Mouse (Mus musculus) neural tube, embryonic 12.5 days (tissue): ENCODE measurements at regions not wholly inside any gene's neighbourhood (a gene's known extent, or its start where the extent isn't known, plus 50 kb on each side); places are given as distances from the start of the nearest gene placed in this dataset.

Source experiments
- ATAC-seq: fragments of 200-750 bp; cut with Nextera tagmentation; 2 replicates; pipeline ENCODE4 v1.8.0; 2017; ENCODE audit warnings: low read depth, mild to moderate bottlenecking, moderate TSS enrichment, moderate library complexity; ENCODE audit not compliant: low FRiP score
- H3K27ac ChIP-seq: fragments of 300-500 bp; sonication (generic); 2 replicates; pipeline ENCODE4 v1.5.1; 2016
- H3K27me3 ChIP-seq: fragments of 300-500 bp; sonication (generic); replicated peaks from 2 replicates; pipeline ENCODE4 v1.6.1; 2016; ENCODE audit warnings: mild to moderate bottlenecking
- H3K36me3 ChIP-seq: fragments of 300-500 bp; sonication (generic); 2 replicates; pipeline ENCODE4 v1.6.1; 2016; ENCODE audit warnings: mild to moderate bottlenecking
- H3K4me1 ChIP-seq: fragments of 300-500 bp; sonication (generic); 2 replicates; pipeline ENCODE4 v1.6.1; 2016
- H3K4me2 ChIP-seq: fragments of 300-500 bp; sonication (generic); replicated peaks from 2 replicates; pipeline ENCODE4 v1.6.1; 2016; ENCODE audit warnings: mild to moderate bottlenecking
- H3K4me3 ChIP-seq: fragments of 300-500 bp; sonication (generic); 2 replicates; pipeline ENCODE4 v1.5.1; 2016
- H3K9ac ChIP-seq: fragments of 300-500 bp; sonication (generic); 2 replicates; pipeline ENCODE4 v1.6.1; 2016; ENCODE audit warnings: mild to moderate bottlenecking
- H3K9me3 ChIP-seq: fragments of 300-500 bp; sonication (generic); 2 replicates; pipeline ENCODE4 v1.6.1; 2016; ENCODE audit warnings: mild to moderate bottlenecking
- WGBS: fragments of 180-500 bp; shearing (Covaris S2); methylation state at CpG from one replicate; pipeline ENCODE4 v1.1.7; 2016; 5-methylcytosine and 5-hydroxymethylcytosine counted together

DNA sequence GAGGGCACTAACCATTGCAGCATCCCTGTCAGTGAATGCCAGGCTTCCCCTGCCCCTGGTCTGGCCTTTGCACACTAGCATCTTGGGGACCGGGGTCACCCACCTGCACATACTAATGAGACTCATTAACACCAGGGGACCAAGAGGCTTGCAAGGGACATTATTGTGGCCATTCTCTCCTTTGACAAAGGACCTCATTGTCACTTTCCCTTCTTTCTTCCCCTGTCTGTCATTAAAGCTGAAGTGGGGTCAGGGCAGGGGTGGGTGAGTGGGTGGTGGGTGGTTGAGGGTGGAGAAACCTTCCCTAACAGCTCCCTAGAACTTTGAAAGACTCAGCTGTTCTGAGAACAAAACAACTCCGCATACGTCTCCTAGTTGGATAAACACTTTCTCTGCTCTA, 356.4 kb upstream of the Id2 start:
- H3K9me3 ChIP-seq, result no peaks in the 10 kb centered on the region
- 21% methylated on average over 3 of the region's 3 CpGs for WGBS
- H3K4me1 ChIP-seq, result peaks cover 7% of the 10 kb centered on the region; the same call in 1 of the 2 replicates
- no peak overlapping the region for H3K4me3 ChIP-seq
- no peaks in the 10 kb centered on the region for H3K27me3 ChIP-seq
- no peak overlapping the region for H3K9ac ChIP-seq
- no peaks in the 10 kb centered on the region for H3K36me3 ChIP-seq
- H3K4me2 ChIP-seq, result no peak overlapping the region
- no peak overlapping the region for H3K27ac ChIP-seq
- no peak for ATAC-seq

DNA sequence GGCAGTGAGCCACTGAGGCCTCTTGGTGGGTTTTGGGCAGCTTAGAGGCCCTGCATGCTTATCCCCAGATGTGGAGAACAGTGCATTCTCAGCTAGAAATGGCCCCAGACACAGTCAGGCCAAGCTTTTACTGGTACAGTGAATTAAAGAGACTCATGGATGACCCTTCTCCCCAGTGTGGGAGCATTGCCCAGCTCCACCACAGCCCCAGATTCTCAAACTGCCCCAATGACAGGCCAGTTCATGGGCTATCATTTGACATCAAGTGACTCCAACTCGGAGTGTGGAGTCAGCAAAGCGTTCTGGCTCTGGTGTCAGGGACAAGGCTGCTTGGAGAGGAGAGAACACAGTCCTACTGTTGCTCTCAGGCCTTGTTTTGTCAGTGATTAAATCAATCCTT, 354.2 kb upstream of the Id2 start:
- H3K4me1 ChIP-seq, result peaks cover 7% of the 10 kb centered on the region; the same call in 1 of the 2 replicates
- no peak for ATAC-seq
- no peak overlapping the region for H3K4me3 ChIP-seq
- H3K9me3 ChIP-seq, result no peaks in the 10 kb centered on the region
- 89% methylated on average over 2 of the region's 2 CpGs for WGBS
- H3K9ac ChIP-seq, result no peak overlapping the region
- no peaks in the 10 kb centered on the region for H3K36me3 ChIP-seq
- no peak overlapping the region for H3K27ac ChIP-seq
- no peaks in the 10 kb centered on the region for H3K27me3 ChIP-seq
- no peak overlapping the region for H3K4me2 ChIP-seq

DNA sequence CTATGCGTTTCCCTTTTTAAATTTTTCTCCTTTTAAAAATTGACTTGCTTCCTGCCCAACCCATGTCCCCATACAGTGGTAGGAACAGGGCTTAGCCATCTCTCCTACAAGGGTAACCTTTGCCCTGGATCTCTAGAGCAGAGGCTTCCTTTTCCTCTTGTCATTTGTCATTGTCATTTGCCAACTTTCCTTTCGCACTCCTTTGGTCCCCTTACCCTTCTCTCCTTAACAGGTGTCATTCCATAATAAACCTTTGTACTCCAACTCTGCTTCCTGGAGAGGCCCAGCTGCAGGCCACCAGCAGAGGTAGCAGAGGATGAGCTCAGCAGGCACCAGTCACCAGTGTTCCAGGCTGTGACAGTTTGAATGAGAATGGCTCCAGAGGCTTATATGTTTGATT, 347.4 kb upstream of the Id2 start:
- no peaks in the 10 kb centered on the region for H3K4me1 ChIP-seq
- no peaks in the 10 kb centered on the region for H3K27me3 ChIP-seq
- H3K4me3 ChIP-seq, result no peak overlapping the region
- no peak overlapping the region for H3K4me2 ChIP-seq
- ATAC-seq, result no peak
- H3K36me3 ChIP-seq, result no peaks in the 10 kb centered on the region
- whole genome bisulfite sequencing, result 64% methylated on average over 2 of the region's 2 CpGs
- H3K27ac ChIP-seq, result no peak overlapping the region
- no peak overlapping the region for H3K9ac ChIP-seq
- no peaks in the 10 kb centered on the region for H3K9me3 ChIP-seq

DNA sequence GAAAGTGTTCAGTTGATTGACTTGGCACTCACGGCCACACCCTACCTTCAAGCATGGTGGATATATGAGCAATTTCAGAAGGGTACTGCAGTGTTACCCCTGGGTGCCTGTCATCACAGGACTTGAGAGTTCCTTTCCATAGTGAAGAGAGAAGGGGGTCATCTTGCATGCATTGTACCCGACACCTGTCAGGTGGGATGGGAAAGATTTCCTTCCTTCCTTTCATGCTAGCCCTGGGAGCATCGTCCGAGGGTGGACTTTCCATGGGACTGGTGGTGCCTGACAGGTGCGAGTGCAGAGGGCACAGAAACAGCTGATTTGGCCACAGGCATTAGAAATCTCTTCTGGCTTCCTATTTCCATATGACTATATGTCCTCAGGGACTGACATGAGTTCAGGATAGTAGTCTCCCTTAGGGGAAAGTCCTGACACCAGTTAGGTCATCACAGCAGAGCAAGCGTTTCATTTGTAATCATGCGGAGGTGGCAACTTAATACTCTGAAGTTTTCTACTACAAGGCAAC, 342.1 kb upstream of the Id2 start:
- WGBS, result 88% methylated on average over 7 of the region's 7 CpGs
- no peaks in the 10 kb centered on the region for H3K9me3 ChIP-seq
- no peak for ATAC-seq
- no peaks in the 10 kb centered on the region for H3K27me3 ChIP-seq
- H3K4me3 ChIP-seq, result no peak overlapping the region
- H3K9ac ChIP-seq, result no peak overlapping the region
- no peaks in the 10 kb centered on the region; the same call in 1 of the 2 replicates for H3K4me1 ChIP-seq
- H3K4me2 ChIP-seq, result no peak overlapping the region
- no peaks in the 10 kb centered on the region for H3K36me3 ChIP-seq
- H3K27ac ChIP-seq, result no peak overlapping the region

DNA sequence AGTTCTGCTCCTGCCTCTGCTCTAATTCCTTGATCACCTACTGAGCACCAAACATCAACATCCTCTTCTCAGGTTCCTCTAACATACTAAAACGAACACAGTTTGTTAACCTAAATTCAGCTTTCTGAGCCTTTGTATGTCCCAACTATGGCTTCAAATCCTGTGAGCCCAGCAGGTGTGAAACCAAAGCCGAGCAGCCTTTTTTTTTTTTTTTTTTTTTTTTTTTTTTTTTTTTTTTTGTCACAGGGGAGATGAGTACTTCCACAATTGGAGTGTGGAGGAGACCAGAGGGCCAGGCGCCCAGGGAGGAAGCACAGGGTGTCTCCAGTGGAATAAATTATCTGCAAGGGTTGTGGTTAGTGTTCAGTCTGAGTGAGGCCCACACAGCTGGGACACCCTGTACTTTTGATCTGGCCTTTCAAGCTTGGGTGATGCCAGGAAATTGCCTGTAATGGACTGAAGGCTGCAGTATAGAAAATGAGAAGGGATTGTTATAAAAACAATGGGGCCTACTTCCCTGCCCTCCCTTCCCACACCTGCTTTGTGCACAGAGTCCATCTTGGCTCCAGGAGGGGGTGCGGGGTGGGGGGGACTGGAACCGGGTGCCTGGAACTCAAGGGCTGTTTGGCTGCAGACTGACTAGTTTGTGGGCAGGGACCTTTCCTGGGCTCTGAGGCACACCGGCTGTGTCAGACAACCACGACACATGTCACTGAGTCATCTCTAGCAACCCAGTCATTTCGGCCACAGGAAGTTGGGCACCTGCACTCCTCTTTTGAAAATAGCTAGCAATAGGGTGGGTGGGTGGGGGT, 341.5 kb upstream of the Id2 start:
- Histone ChIP-seq H3K9me3 (no peaks in the 10 kb centered on the region), H3K4me1 (no peaks in the 10 kb centered on the region; the same call in 1 of the 2 replicates), H3K27ac (no peak overlapping the region), H3K4me3 (no peak overlapping the region), H3K27me3 (no peaks in the 10 kb centered on the region), H3K36me3 (no peaks in the 10 kb centered on the region), H3K4me2 (no peak overlapping the region), H3K9ac (no peak overlapping the region)
- WGBS, result 47% methylated on average over 8 of the region's 8 CpGs
- ATAC-seq, result no peak

DNA sequence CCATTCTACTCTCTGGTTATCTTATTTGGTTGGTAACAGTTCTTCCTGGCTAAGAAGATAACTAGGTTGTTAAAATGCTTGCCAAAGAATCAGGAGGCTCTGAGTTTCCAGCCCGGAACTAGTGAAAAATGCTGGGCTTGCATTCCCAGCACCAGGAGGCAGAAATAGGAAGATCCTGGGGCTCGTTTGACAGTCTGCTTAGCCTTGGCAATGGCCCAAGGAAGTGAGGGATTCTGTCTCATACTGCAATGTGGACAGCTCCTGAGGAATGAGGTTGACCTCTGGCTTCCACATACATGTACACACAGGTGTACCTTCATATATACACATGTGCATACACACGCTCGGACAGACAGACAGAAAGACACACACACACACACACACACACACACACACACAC, 340.6 kb upstream of the Id2 start:
- Histone ChIP-seq H3K9me3 (no peaks in the 10 kb centered on the region), H3K36me3 (no peaks in the 10 kb centered on the region), H3K4me1 (no peaks in the 10 kb centered on the region; the same call in 1 of the 2 replicates), H3K4me2 (no peak overlapping the region), H3K4me3 (no peak overlapping the region), H3K27me3 (no peaks in the 10 kb centered on the region), H3K27ac (no peak overlapping the region), H3K9ac (no peak overlapping the region)
- 75% methylated on average over 4 of the region's 4 CpGs for WGBS
- no peak for ATAC-seq

DNA sequence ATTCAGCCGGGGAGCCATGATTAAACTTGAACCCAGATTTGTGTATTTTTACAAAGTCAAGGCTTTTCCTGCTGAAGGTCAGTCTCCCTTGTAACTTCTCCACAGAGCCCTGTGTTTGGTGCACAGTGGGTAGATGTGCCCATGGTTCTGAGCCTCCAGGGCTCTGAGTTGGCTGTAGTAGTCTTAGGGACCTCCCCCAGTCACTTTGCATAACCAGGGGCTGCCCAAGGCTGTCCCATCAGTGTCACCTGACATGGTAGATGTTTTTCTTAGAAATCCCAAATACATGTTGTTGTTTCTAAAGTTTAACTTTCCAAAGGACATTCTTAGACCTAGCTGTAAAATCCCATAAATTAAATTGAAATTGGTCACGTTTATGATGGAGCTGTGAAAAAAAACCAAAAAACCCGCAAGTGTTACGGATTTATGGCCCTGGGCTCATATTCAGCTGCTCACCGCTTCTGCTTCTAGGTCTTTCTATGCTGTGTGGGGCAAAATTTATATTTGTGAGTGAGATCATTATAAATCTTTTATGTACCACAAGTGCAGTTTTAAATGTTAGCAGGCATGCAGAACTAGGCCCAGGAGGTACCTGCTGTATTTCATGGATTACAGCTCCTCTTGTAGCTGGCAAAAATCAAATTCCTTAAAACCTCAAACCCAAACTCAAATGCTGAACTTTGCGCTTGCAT, 339.4 kb upstream of the Id2 start:
- no peaks in the 10 kb centered on the region for H3K36me3 ChIP-seq
- 78% methylated on average over 6 of the region's 6 CpGs for WGBS
- no peak overlapping the region for H3K4me2 ChIP-seq

DNA sequence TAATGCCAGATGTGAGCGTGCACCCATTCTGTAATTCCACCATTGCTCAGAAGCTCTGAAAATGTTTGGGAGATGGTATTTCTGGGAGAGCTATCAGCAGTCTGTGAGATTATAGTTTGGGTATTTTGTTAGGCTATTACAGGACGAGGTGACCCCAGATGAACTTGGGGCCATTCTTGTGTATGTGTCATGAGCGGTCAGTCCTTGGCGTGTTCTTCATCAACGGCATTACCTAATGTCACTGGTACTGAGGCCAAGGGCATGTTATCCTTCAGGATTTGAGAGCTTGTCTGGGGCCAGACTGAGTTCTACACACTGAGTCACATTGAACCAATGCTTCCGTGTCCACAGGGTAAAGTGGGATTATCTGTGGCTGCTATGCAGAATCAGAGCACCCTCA, 335.9 kb upstream of the Id2 start:
- no peak overlapping the region for H3K4me2 ChIP-seq
- whole genome bisulfite sequencing, result 94% methylated on average over 6 of the region's 6 CpGs
- H3K27ac ChIP-seq, result no peak overlapping the region
- ATAC-seq, result no peak
- H3K27me3 ChIP-seq, result no peaks in the 10 kb centered on the region
- H3K4me1 ChIP-seq, result no peaks in the 10 kb centered on the region
- H3K9ac ChIP-seq, result no peak overlapping the region
- no peak overlapping the region for H3K4me3 ChIP-seq
- H3K9me3 ChIP-seq, result no peaks in the 10 kb centered on the region
- H3K36me3 ChIP-seq, result no peaks in the 10 kb centered on the region

More for the DNA sequence above, 339.4 kb upstream of the Id2 start:
- no peaks in the 10 kb centered on the region for H3K9me3 ChIP-seq
- H3K4me1 ChIP-seq, result no peaks in the 10 kb centered on the region; the same call in 1 of the 2 replicates
- no peak overlapping the region for H3K4me3 ChIP-seq
- H3K27me3 ChIP-seq, result no peaks in the 10 kb centered on the region
- H3K9ac ChIP-seq, result no peak overlapping the region
- no peak overlapping the region for H3K27ac ChIP-seq
- ATAC-seq, result no peak

DNA sequence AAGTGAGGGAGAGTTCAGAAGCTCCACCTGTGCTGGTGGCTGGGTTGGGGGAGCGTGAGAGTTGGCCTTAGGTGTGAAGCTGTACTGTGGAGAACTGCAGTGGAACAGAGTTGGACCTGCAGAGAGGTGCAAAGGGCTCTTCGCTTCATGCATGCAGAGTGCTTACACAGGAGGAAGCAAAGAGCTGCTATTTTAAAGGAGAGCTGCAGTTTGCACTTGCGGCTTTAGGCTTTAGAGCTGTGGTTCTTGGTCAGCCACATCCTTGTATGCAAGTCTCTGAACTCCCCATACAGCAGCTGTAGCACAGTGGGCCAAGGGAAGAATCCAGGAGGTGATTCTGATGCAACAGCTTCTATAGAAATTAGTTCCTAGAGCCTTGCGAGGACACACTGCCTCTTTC, 334.0 kb upstream of the Id2 start:
- WGBS, result 94% methylated on average over 4 of the region's 4 CpGs
- H3K4me1 ChIP-seq, result no peaks in the 10 kb centered on the region
- H3K27ac ChIP-seq, result no peak overlapping the region
- no peaks in the 10 kb centered on the region for H3K9me3 ChIP-seq
- no peak overlapping the region for H3K4me3 ChIP-seq
- H3K4me2 ChIP-seq, result no peak overlapping the region
- no peak overlapping the region for H3K9ac ChIP-seq
- ATAC-seq, result no peak
- no peaks in the 10 kb centered on the region for H3K27me3 ChIP-seq
- H3K36me3 ChIP-seq, result no peaks in the 10 kb centered on the region

DNA sequence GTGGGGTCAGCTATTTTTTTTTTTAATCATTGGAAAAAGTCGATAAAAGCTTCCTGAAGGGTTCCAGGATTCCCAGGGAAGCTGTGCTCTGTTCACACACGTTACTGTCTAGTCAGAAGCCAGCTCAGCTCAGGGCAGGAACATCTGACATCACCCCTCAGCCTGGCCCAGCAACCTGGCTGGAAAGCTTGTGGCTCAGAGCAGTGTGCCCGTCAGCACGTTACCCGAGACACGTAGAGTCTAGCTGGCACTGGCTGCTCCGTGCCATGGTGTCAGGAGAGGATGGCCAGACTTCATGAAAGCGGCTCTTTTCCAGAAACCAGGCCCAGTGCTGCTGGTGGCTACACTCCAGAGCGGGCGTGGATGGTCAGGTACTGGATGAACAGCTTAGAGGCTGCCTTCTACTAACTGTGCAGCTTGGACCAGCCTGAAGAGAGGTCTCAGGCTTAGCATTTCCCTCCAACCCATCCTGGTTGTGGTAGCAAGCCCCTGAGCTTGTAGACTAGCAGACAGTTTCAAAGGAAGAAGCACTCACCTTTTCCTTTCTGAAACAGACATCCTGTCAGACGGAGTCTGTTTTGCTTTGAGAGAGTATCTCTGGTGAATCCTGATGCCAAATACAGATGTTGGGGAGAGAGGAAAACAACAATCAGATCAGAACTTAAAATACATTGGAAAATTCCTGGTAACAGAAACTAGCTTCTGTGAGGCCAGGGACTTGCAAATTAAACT, 331.1 kb upstream of the Id2 start:
- no peaks in the 10 kb centered on the region for H3K9me3 ChIP-seq
- no peaks in the 10 kb centered on the region for H3K4me1 ChIP-seq
- WGBS, result 89% methylated on average over 11 of the region's 11 CpGs
- no peak overlapping the region for H3K4me3 ChIP-seq
- no peak for ATAC-seq
- H3K27me3 ChIP-seq, result no peaks in the 10 kb centered on the region
- no peak overlapping the region for H3K4me2 ChIP-seq
- H3K36me3 ChIP-seq, result no peaks in the 10 kb centered on the region
- no peak overlapping the region for H3K27ac ChIP-seq
- no peak overlapping the region for H3K9ac ChIP-seq

DNA sequence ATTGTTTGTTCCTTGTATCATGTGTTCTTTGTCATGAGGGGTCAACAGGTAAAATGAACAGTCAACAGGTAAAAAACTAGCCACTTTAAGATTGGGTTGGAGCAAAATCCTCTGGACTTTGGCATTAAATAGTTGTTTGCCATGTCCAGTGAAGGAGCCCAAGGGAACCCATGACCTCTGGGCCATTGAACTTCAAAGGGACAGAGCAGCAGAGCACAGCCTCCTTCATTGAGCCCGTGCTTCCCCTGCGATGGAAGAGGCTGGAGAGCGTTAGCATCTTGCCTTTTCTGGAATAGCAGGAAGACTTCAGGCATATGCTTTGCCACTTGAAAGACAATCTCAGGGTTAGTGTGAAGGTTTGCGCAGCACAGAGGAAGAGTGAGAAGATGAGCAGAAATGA, 320.4 kb upstream of the Id2 start:
- H3K27ac ChIP-seq, result no peak overlapping the region
- no peak overlapping the region for H3K9ac ChIP-seq
- H3K27me3 ChIP-seq, result no peaks in the 10 kb centered on the region
- H3K9me3 ChIP-seq, result 0 out of 2 replicates have a peak, but pooled peaks cover 6% of the 10 kb centered on the region
- WGBS, result 69% methylated on average over 4 of the region's 4 CpGs
- H3K4me2 ChIP-seq, result no peak overlapping the region
- H3K4me1 ChIP-seq, result peaks cover 10% of the 10 kb centered on the region; the same call in 1 of the 2 replicates
- no peaks in the 10 kb centered on the region for H3K36me3 ChIP-seq
- no peak for ATAC-seq
- no peak overlapping the region for H3K4me3 ChIP-seq

DNA sequence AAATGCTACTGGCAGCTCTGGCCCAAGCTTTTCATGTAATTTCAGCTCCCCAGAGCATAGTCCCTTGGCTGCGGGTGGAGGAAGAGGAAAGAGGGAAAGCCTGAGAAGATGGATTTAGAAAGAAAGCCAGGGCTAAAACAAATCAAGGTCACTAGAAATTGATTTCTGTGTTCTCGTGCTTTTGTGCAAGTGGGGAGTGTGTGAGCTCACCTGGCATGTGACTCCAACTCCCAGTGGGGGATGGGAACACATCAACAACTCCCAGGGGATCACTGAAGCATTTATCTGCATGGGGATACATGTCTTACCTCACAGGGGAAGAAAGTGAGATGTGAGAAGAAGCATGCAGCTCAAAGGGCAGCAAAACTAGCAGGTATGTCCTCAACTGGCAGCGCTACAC, 319.6 kb upstream of the Id2 start:
- 71% methylated on average over 3 of the region's 3 CpGs for WGBS
- Histone ChIP-seq H3K27ac (no peak overlapping the region), H3K4me2 (no peak overlapping the region), H3K36me3 (no peaks in the 10 kb centered on the region), H3K4me3 (no peak overlapping the region), H3K9me3 (0 out of 2 replicates have a peak, but pooled peaks cover 12% of the 10 kb centered on the region), H3K9ac (no peak overlapping the region), H3K4me1 (peaks cover 10% of the 10 kb centered on the region; the same call in 1 of the 2 replicates), H3K27me3 (no peaks in the 10 kb centered on the region)
- no peak for ATAC-seq
